Mouse (Mus musculus) intestine, embryonic 15.5 days (tissue): ENCODE data around the gene Rgs3. TPM values are rescaled to one million over a fixed set of nuclear protein-coding genes. Genes with fewer than 3 reads are reported as not detected.

Experiments used
- ATAC-seq: fragments of 200-750 bp; cut with Nextera tagmentation; 2 replicates; pipeline ENCODE4 v1.8.0; 2017; ENCODE audit warnings: moderate TSS enrichment, moderate library complexity
- H3K27ac ChIP-seq: fragments of 300-500 bp; sonication (generic); 2 replicates; pipeline ENCODE4 v1.5.1; 2015; ENCODE audit warnings: mild to moderate bottlenecking, inconsistent platforms
- H3K27me3 ChIP-seq: fragments of 300-500 bp; sonication (generic); replicated peaks from 2 replicates; pipeline ENCODE4 v1.6.1; 2015; ENCODE audit warnings: inconsistent platforms
- H3K36me3 ChIP-seq: fragments of 300-500 bp; sonication (generic); 2 replicates; pipeline ENCODE4 v1.6.1; 2015; ENCODE audit warnings: inconsistent platforms
- H3K4me1 ChIP-seq: fragments of 300-500 bp; sonication (generic); replicated peaks from 2 replicates; pipeline ENCODE4 v1.6.1; 2015; ENCODE audit warnings: inconsistent platforms
- H3K4me2 ChIP-seq: fragments of 300-500 bp; sonication (generic); replicated peaks from 2 replicates; pipeline ENCODE4 v1.6.1; 2015; ENCODE audit warnings: mild to moderate bottlenecking, inconsistent platforms
- H3K4me3 ChIP-seq: fragments of 300-500 bp; sonication (generic); replicated peaks from 2 replicates; pipeline ENCODE4 v1.5.1; 2015; ENCODE audit warnings: inconsistent platforms
- H3K9ac ChIP-seq: fragments of 300-500 bp; sonication (generic); 2 replicates; pipeline ENCODE4 v1.6.1; 2015; ENCODE audit warnings: inconsistent platforms
- H3K9me3 ChIP-seq: fragments of 300-500 bp; sonication (generic); 2 replicates; pipeline ENCODE4 v1.6.1; 2016; ENCODE audit warnings: inconsistent platforms
- WGBS: fragments of 180-500 bp; shearing (Covaris S2); methylation state at CpG from one replicate; pipeline ENCODE4 v1.1.7; 2015; 5-methylcytosine and 5-hydroxymethylcytosine counted together
- polyA plus RNA-seq: library from polyadenylated mRNA; unstranded; fragments of >200 nt; fragmentation: Nextera tagmentation; extraction: Ambion mirVana; gene quantifications from 2 replicates; pipeline ENCODE4 v1.2.1, GENCODE M21; 2015

Gene Rgs3
- polyA plus RNA-seq, 1 experiment from 2014 or later = 46.3 TPM

DNA sequence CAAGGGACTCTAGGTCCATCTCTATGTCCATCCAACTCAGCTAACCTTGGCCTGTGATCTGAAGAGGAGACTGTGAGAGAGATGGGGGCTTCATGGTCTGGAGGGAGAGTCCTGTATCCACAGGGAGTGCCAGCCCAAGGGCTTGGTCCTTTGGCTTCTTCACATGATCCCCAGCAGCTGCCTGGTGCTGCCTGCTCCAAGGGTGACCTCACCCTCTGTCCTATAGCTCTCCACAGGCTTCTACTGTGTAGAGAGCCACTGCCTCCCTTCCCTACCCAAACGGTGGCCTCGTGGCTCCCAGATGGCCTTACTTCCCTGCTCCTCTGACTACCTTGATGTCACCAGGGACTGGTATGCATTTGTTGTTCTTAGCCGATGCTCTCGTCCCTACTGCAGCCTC is 92.6 kb downstream of the Rgs3 start:
- no peak overlapping the region for H3K4me3 ChIP-seq
- WGBS = 56% methylated on average over 4 of the region's 4 CpGs
- no peak overlapping the region for H3K9ac ChIP-seq
- H3K27me3 ChIP-seq = no peaks in the 10 kb centered on the region
- H3K4me2 ChIP-seq = no peak overlapping the region
- no peaks in the 10 kb centered on the region for H3K36me3 ChIP-seq
- peaks cover 6% of the 10 kb centered on the region for H3K4me1 ChIP-seq
- H3K9me3 ChIP-seq = no peaks in the 10 kb centered on the region
- H3K27ac ChIP-seq = no peak overlapping the region
- ATAC-seq = no peak

DNA sequence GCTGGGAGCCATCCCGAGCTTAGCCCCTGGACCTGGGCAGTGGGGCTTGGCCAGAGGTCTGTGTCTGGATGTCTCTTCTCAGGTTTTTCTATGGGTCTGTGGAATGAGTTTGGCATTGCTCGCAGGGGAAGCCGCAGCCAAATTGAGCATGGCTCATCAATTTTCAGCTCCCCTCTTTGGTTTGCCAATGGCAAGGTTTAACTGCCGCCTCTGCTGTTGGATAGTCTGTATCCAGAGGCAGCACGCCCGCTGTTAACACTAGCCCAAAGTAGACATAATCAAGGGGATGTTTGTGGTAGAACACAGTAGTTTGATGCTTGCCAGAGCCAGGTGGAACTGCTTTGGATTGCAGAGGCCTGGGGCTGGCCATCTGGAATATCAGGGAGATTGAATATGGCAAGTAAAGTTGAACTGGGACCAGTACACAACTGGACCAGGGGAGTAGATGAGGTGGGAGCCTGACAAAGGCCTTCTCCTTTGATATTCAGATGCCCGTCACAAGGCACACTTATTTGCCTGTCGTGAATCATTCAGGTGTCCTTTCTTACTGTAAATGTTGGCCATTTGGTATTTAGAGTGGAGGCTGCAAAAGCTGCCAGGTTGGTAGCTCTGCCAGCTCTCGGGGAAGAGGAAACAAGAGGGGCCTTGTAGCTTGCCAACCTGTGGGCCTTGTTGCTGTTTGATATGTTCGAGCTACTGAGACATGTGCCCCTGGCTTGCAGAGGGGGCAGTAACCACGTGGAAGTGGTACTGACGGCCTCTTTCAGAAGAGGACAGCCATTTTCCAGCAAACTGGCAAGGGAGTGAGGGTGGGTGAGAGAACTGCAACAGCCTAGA is 93.5 kb downstream of the Rgs3 start:
- Histone ChIP-seq H3K27ac (no peak overlapping the region), H3K9ac (no peak overlapping the region), H3K36me3 (no peaks in the 10 kb centered on the region), H3K4me3 (no peak overlapping the region), H3K9me3 (no peaks in the 10 kb centered on the region), H3K4me2 (no peak overlapping the region), H3K27me3 (no peaks in the 10 kb centered on the region), H3K4me1 (peaks cover 6% of the 10 kb centered on the region)
- WGBS = 77% methylated on average over 12 of the region's 12 CpGs
- ATAC-seq = no peak

DNA sequence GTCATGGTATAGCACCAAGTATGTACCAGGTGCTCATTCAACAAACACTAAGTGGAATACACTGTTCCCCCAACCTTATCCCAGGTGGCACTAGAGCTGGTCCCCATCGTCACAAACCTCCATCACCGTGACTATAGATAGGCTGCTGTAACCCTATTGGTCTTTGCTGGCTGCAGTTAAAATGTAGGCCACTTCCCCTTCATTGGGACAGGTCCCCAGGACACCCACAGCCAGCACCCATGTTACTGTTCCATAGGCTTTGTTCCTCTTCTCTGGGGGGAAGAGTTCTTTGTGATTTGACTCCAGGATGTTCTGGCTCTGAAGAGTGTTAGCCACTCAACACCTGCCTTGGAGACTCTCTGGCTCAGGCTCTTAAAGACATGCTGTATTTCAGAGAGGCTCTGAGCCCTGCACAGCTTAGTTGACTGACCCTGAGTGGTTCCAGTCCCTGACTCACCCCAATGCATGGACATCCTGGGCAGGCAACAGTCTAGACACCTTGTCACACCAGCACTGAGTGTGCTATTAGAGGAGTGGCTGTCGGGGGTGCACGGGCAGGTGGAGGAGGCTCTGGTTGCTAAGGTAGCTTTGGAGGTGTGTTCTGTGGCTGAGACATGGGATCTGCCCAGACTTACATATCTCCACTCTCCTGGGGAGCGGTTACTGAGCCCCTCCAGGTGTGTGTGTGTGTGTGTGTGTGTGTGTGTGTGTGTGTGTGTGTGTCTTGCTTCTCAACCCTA is 94.4 kb downstream of the Rgs3 start:
- H3K9me3 ChIP-seq = no peaks in the 10 kb centered on the region
- 78% methylated on average over 5 of the region's 5 CpGs for WGBS
- ATAC-seq = no peak; the same call in 1 of the 2 replicates

GRCm38 (mm10) chr4:62659264-62659663 is 99.6 kb downstream of the Rgs3 start:
- 32% methylated on average over 15 of the region's 15 CpGs for WGBS
- ATAC-seq = no peak
- no peak overlapping the region for H3K9ac ChIP-seq
- no peaks in the 10 kb centered on the region for H3K27me3 ChIP-seq
- H3K27ac ChIP-seq = no peak overlapping the region
- H3K4me3 ChIP-seq = no peak overlapping the region
- H3K9me3 ChIP-seq = no peaks in the 10 kb centered on the region
- no peak overlapping the region for H3K4me2 ChIP-seq
- peaks cover 46% of the 10 kb centered on the region for H3K4me1 ChIP-seq
- H3K36me3 ChIP-seq = no peaks in the 10 kb centered on the region

More for the DNA sequence above, 94.4 kb downstream of the Rgs3 start:
- H3K27ac ChIP-seq = no peak overlapping the region
- H3K9ac ChIP-seq = no peak overlapping the region
- peaks cover 10% of the 10 kb centered on the region for H3K4me1 ChIP-seq
- no peaks in the 10 kb centered on the region for H3K27me3 ChIP-seq
- H3K36me3 ChIP-seq = no peaks in the 10 kb centered on the region
- no peak overlapping the region for H3K4me2 ChIP-seq
- no peak overlapping the region for H3K4me3 ChIP-seq

DNA sequence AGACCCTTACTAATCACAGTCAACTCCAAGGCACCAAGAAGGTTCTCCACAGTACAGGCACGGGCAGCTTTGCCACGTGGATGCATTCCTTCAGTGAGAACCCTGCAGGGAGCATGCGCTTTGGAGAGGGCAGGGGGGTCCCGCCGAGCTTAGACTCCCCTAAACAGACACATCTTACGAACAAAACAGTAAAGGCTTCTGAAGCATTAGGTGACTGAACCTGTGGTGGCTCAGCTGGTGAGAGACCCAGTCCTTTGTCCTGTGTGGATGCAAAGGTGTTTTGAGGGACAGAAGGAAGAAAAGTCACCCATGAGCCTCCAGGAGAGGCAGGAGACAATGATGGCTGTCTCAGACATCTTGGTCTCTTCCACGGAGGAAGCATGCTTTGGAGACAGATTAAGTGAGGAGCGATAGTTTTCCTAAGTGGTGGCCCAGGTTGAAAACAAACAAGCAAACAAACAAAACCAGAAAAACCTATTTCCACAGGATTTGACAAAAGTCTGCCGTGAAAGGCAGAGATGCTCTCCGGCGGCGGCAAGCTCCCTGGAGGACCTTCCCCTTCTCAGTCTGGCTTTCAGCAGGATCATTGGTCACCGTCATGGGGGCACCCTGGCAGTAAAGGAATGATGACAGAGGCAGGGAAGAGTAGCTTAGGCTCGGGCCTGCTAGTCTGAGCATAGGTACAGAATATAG is 100.4 kb downstream of the Rgs3 start:
- Histone ChIP-seq H3K4me2 (peak overlapping the region; percentile 22; the same call in 1 of the 2 replicates), H3K4me1 (peaks cover 46% of the 10 kb centered on the region), H3K9me3 (no peaks in the 10 kb centered on the region), H3K27ac (peak overlapping the region; percentile 82; the same call in 1 of the 2 replicates), H3K36me3 (no peaks in the 10 kb centered on the region), H3K9ac (no peak overlapping the region), H3K27me3 (no peaks in the 10 kb centered on the region), H3K4me3 (no peak overlapping the region)
- ATAC-seq = peak; percentile 28; the same call in 1 of the 2 replicates
- 33% methylated on average over 14 of the region's 14 CpGs for WGBS

GRCm38 (mm10) chr4:62660554-62660864 is 100.9 kb downstream of the Rgs3 start:
- peak overlapping the region; percentile 22; the same call in 1 of the 2 replicates for H3K4me2 ChIP-seq

DNA sequence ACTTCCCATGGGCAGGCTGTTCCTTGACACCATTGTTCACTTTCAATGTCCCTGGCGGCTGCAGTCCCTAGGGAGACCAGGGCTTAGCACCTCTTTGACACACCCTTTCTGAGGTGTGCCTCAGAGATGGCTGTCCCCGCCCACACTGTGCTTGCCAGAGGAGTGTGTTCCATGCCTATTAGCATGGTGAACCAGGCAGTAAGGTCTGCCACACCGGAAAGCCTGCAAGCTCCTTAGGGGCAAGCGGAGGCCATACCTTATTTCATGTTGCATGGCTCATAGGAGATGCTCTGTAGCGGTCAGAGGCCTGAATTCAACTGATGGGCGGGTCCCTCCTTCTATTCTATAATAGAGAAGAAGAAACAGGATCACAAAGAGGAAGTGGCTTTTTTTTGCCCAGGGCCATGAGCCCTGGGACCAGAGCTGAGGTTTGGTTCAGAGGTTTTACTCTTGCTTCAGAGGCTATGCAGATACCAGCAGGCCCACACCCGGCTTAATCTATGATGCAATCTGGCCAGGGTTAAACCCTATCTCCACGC is 101.7 kb downstream of the Rgs3 start:
- H3K36me3 ChIP-seq = no peaks in the 10 kb centered on the region
- peaks cover 46% of the 10 kb centered on the region for H3K4me1 ChIP-seq
- peak; percentile 73 for ATAC-seq
- H3K27ac ChIP-seq = peak overlapping the region; percentile 82
- no peak overlapping the region for H3K4me2 ChIP-seq
- no peak overlapping the region for H3K4me3 ChIP-seq
- no peaks in the 10 kb centered on the region for H3K27me3 ChIP-seq
- H3K9ac ChIP-seq = no peak overlapping the region
- 69% methylated on average over 8 of the region's 8 CpGs for WGBS
- H3K9me3 ChIP-seq = no peaks in the 10 kb centered on the region

More at GRCm38 (mm10) chr4:62660554-62660864, 100.9 kb downstream of the Rgs3 start:
- no peaks in the 10 kb centered on the region for H3K27me3 ChIP-seq
- ATAC-seq = peak; percentile 78
- peaks cover 46% of the 10 kb centered on the region for H3K4me1 ChIP-seq
- H3K36me3 ChIP-seq = no peaks in the 10 kb centered on the region
- H3K4me3 ChIP-seq = no peak overlapping the region
- H3K9ac ChIP-seq = no peak overlapping the region
- 11% methylated on average over 3 of the region's 3 CpGs for WGBS
- peak overlapping the region; percentile 82 for H3K27ac ChIP-seq
- H3K9me3 ChIP-seq = no peaks in the 10 kb centered on the region

- WGBS = 17% methylated on average over 6 of the region's 6 CpGs
- H3K27ac ChIP-seq = peak overlapping the region; percentile 59
- H3K27me3 ChIP-seq = no peaks in the 10 kb centered on the region
- no peaks in the 10 kb centered on the region for H3K9me3 ChIP-seq
- ATAC-seq = peak; percentile 42
- peak overlapping the region; percentile 12; the same call in 1 of the 2 replicates for H3K4me2 ChIP-seq
- no peak overlapping the region for H3K9ac ChIP-seq
- peaks cover 46% of the 10 kb centered on the region for H3K4me1 ChIP-seq
- H3K4me3 ChIP-seq = no peak overlapping the region
- no peaks in the 10 kb centered on the region for H3K36me3 ChIP-seq
These were observed 103.7 kb downstream of the Rgs3 start for GRCm38 (mm10) chr4:62663348-62663747.

DNA sequence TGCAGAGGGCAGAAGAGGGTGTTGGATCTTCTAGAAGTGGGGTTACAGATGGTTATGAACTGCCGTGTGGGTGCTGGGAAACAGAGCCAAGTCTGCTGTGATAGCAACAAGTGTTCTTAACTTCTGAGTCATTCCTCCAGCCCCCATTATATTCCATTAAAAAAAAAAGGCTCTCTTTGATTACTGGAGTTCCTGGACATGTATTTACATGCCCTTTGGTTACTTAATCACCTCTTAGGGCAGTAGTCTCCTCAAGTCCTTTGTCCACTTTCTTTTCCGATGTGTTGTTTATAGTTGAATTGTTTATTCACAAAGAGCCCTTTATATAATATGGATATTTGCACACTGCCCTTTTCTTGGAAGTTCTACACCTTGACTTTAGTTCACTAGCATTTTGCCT is 106.2 kb downstream of the Rgs3 start:
- Histone ChIP-seq H3K4me1 (peaks cover 45% of the 10 kb centered on the region), H3K27ac (no peak overlapping the region), H3K4me2 (no peak overlapping the region), H3K27me3 (no peaks in the 10 kb centered on the region), H3K9me3 (no peaks in the 10 kb centered on the region), H3K9ac (no peak overlapping the region), H3K36me3 (no peaks in the 10 kb centered on the region), H3K4me3 (no peak overlapping the region)
- ATAC-seq = no peak
- 42% methylated on average over 2 of the region's 2 CpGs for WGBS

DNA sequence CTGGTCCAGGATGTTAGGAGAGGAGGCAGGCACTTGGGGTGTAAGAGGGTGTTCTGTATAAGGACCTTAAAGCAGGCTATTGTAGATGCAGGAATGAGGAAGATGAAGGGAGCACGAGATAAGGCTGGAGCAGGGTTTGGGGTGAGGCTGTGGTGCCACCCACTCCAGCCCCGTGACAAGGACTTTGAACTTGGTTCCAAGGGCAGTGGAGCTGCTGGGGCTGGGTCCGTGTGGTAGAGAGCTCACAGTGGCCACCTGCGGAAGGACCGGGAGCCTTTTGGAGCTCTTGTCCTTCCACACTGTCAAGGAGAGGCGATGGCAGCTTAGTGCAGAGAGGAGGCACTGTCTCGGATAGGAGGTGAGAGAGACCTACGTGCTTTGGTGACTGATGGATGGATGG is 109.0 kb downstream of the Rgs3 start:
- H3K9ac ChIP-seq = no peak overlapping the region
- H3K9me3 ChIP-seq = no peaks in the 10 kb centered on the region
- no peaks in the 10 kb centered on the region for H3K36me3 ChIP-seq
- H3K4me3 ChIP-seq = 0 out of 2 replicates have a peak overlapping the region, but pooled peaks have one; percentile 6
- H3K27me3 ChIP-seq = no peaks in the 10 kb centered on the region
- peak; percentile 91 for ATAC-seq
- H3K4me2 ChIP-seq = peak overlapping the region; percentile 41; the same call in 1 of the 2 replicates
- H3K4me1 ChIP-seq = peaks cover 26% of the 10 kb centered on the region
- no peak overlapping the region for H3K27ac ChIP-seq
- WGBS = 80% methylated on average over 8 of the region's 8 CpGs

- Histone ChIP-seq H3K4me2 (peak overlapping the region; percentile 41), H3K27ac (0 out of 2 replicates have a peak overlapping the region, but pooled peaks have one; percentile 19), H3K9me3 (no peaks in the 10 kb centered on the region), H3K27me3 (no peaks in the 10 kb centered on the region), H3K4me3 (0 out of 2 replicates have a peak overlapping the region, but pooled peaks have one; percentile 6), H3K4me1 (peaks cover 25% of the 10 kb centered on the region), H3K36me3 (no peaks in the 10 kb centered on the region), H3K9ac (no peak overlapping the region)
- WGBS = 59% methylated on average over 13 of the region's 13 CpGs
- ATAC-seq = peak; percentile 23; the same call in 1 of the 2 replicates
These were observed 109.7 kb downstream of the Rgs3 start for GRCm38 (mm10) chr4:62669094-62670071.
